Mouse (Mus musculus) urinary bladder, postnatal 25 days (tissue): ENCODE measurements around the gene Efna2.

Experiments
- DNase-seq: peaks from one replicate; pipeline ENCODE4 v3.0.0; 2022; ENCODE audit warnings: low spot score

Gene Efna2

GRCm38 (mm10) chr10:80169070-80169469 is 10.2 kb upstream of the Efna2 start:
- no peak for DNase-seq

DNA sequence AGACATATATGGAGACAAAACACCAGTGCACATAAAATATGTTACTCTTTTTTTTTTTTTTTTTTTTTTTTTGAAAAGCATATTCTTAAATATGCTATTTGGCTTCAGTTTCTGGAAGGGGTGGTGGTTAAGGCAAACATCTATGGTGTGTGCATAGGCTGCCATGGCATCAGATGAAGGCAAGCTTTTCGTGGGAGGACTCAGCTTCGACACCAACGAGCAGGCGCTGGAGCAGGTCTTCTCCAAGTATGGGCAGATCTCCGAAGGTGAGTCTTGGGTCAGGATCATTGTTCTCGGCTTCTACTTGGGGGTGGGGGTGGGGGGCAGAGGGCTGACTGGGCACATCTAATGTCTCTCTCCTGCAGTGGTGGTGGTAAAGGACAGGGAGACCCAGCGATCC is 9.6 kb upstream of the Efna2 start:
- no peak for DNase-seq

- no peak for DNase-seq
Observed at GRCm38 (mm10) chr10:80170052-80170451, 9.2 kb upstream of the Efna2 start.

DNA sequence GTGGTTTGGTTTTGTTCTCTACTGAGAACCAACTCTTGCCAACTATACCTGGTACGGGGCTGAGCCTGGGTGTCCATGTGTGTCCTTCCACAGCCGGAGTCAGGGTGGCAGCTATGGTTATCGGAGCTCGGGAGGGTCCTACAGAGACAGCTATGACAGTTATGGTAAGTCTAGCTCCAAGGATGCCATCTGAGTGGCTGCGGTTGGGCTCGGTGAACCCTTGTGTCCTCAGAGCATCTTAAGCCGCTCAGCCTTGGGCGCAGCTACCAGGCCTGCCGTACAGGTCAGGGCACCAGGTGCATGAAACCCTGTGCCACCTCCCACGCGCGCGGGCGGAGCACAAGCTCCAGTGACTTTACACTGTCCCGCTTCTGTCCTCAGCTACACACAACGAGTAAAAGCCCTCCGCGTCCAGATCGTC is 8.7 kb upstream of the Efna2 start:
- DNase-seq = no peak

DNA sequence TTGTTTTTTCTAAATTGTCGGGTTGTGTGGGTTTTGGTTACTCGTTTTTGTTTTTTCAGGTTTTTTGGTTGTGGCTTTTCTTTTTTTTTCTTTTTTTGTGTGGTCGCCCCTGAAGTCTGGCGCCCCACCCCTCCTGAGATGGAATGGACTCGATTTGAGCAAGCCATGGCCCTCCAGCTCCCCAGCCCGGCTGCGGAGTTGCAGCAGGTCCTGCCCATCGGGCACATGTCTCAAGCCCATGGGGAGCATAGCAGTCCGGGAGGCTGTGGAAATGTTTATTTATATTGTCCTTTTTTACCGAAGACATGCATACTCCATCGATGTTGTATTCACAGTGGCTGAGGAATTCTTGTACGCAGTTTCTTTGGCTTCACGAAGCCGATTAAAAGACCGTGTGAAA is 8.0 kb upstream of the Efna2 start:
- no peak for DNase-seq

- DNase-seq = no peak
Observed at GRCm38 (mm10) chr10:80171760-80172526, 7.3 kb upstream of the Efna2 start.

GRCm38 (mm10) chr10:80172527-80173292 is 6.6 kb upstream of the Efna2 start, which contains the start of gene 1600002K03Rik:
TSS of gene 1600002K03Rik (plus strand) at chr10:80172944.
- peak; percentile 81 for DNase-seq

- no peak for DNase-seq
Observed at GRCm38 (mm10) chr10:80173358-80173757, 5.9 kb upstream of the Efna2 start.

- no peak for DNase-seq
Observed at GRCm38 (mm10) chr10:80173955-80174640, 5.2 kb upstream of the Efna2 start.

- no peak for DNase-seq
Observed at GRCm38 (mm10) chr10:80174705-80175104, 4.6 kb upstream of the Efna2 start.

- DNase-seq = no peak
Observed at GRCm38 (mm10) chr10:80175536-80176269, 3.6 kb upstream of the Efna2 start.

DNA sequence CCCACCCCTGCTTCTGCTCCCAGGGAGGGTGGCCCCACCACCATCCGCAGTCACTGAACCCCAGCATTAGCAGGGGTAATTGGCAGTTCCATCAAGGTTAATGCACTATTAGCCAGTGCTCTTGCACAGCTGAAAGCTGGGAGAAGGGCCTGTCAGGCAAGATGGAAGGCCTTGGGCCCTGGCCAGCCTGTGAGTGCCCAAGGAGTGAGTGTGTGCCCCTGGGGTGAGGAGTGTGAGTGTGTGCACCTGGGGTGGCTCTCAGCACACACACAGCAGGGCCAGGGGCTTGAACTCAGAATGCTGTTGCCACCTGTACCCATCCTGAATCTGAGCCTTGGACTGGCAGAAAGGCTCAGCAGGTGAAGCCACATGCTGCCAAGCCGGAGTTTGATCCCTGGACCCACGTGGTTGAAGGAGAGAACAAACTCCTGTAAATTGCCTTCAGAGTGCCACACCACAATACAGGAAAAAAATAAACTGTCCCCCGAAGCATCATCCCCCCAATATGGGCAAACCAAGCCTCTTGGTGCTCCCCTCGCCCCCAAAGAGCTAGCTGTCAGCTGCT is 2.9 kb upstream of the Efna2 start:
- no peak for DNase-seq

- DNase-seq = no peak
Observed at GRCm38 (mm10) chr10:80177441-80178279, 1.6 kb upstream of the Efna2 start.

DNA sequence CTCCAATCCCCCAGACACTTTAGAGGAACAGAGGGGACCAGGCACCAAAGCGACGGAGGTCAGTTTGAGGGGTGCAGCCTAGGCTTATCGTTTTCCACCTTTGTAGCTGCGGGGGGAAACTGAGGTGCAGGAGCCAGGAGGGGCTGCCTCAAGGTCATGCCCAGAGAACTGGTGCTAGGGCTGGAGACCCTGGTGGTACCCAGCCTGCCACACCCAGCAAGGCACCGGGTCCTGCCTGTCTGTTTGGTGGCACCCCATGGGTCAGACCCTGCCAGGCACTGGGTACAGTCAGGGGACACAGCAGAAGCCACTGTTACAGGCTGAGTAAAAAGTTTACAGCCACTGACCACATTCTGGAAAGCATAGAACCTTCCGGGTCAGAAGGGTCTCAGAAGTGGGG is 1.0 kb downstream of the Efna2 start:
- DNase-seq = no peak

- DNase-seq = no peak
Observed at GRCm38 (mm10) chr10:80180823-80181222, 1.5 kb downstream of the Efna2 start.

DNA sequence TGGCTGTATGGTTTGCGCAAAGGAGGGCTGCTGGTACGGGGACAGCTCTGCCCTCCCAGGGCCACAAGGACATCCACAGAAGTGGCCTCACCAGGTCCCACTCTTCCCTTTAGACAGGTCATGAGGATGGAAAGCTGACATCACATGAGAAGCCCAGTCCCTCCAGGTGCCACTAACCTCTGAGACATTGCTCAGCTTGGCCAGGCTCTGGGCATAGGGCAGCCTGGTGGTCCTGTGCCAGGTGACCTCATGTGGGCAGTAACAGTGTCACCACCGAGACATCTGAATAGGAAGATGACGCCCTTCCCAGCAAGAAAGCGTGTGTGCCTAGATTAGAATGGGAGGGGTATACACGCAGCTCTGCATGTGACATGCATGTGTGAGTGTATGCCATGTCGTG is 3.3 kb downstream of the Efna2 start:
- DNase-seq = no peak

GRCm38 (mm10) chr10:80186649-80187048 is 7.4 kb downstream of the Efna2 start:
- no peak for DNase-seq

GRCm38 (mm10) chr10:80187739-80188138 is 8.5 kb downstream of the Efna2 start:
- DNase-seq = no peak

GRCm38 (mm10) chr10:80188453-80189024 is 9.3 kb downstream of the Efna2 start:
- no peak for DNase-seq

GRCm38 (mm10) chr10:80189999-80190398 is 10.7 kb downstream of the Efna2 start:
- no peak for DNase-seq
